Mouse (Mus musculus) frontal cortex, postnatal 10 days (tissue): ENCODE measurements around the gene Dpp4.

ENCODE experiments used
- DNase-seq, 2 experiments: peaks; one replicate each; pipeline ENCODE4 v3.0.0; 2022; ENCODE audit warnings: low spot score in 2 of 2, mixed read lengths in 1 of 2

The Dpp4 gene

DNA sequence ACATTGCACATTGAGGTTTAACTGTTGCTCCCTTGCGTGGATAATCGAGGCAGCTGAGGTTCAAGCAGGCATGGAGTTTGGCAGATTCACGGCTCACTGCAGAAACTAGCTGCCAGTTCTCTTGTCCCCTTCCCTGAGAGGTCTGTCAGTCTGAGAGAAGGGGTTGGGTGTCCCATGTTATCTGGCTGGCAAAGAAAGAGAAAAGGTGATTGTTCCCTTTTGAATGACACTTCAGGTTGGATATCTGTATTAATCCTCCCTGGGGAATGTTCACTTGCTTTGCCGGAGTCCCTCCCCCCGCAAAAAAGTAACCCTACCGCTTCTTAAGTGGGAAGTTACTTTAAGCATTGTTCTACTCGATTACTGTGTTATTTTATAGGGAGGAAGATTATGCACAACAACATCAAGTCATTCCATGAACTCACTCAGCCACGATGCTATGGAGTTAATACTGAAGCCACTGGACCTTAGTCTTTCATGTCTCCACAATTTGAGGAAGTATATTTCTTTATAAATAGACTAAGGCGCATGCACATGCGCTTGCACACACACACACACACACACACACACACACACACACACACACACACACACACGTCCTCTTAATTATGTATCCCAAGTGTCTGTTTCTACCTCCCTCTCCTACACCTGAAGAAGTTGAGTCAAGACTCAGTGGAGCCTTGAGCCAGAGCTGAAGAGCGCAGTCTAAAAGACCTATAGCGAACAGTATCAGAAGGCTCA lies at the start of gene Dpp4:
Dpp4 (minus strand) TSS at position 151 of the 741 bp plus-strand sequence.
- DNase-seq: no peak

DNA sequence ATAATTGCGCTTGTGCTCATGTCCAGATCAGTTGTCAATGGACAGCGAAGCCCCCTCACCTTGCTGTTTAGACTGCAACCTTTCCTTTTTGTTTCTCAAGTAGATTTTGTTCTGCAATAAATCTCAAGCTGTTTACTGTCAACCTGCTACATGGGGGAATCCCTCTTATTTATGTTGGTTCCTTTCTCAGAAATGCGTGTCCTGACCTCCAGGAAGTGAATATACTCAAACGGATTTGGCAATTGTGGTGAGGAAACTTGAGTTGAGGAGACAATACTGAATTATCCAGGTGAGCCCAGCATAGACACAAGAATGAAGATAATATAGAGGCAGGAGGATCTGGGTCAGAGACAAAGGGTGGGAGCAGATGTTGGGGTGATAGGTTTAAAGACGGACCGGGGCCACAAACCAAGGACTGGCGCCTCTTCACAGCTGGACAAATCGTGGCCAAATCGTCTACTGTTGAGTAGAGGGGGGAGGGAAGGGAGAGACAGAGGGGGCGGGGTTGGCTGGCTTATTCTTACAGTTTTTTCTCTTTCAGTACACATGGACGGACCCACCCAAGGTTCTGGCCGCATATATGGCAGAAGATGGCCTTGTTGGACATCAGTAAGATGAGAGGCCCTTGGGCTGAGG lies 48.9 kb upstream of the Dpp4 start:
- DNase-seq: no peak

DNA sequence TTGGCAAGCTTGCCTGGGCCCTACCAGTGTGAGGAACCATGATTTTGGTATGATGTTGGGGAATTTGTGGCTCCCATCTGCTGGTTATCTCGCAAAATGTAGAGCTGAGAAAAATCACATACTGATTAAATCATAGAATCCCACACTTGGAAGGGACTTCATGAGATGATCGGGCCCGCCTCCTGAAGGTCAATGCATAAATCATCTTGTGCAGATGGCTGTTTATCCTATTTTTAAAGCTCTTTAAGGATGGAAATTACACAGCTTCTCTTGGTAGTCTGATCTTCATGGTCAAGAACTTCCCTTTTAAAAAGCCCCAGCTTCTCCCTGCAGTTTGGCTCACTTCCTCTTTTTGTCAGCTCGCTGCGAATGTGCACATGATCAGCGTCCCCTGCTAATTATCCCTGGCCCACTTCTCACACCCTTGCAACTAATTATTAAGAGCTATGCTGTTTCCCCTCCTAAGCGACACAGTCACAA lies 48.2 kb upstream of the Dpp4 start:
- peak in 1 of 2 experiments; percentile 15 for DNase-seq

DNA sequence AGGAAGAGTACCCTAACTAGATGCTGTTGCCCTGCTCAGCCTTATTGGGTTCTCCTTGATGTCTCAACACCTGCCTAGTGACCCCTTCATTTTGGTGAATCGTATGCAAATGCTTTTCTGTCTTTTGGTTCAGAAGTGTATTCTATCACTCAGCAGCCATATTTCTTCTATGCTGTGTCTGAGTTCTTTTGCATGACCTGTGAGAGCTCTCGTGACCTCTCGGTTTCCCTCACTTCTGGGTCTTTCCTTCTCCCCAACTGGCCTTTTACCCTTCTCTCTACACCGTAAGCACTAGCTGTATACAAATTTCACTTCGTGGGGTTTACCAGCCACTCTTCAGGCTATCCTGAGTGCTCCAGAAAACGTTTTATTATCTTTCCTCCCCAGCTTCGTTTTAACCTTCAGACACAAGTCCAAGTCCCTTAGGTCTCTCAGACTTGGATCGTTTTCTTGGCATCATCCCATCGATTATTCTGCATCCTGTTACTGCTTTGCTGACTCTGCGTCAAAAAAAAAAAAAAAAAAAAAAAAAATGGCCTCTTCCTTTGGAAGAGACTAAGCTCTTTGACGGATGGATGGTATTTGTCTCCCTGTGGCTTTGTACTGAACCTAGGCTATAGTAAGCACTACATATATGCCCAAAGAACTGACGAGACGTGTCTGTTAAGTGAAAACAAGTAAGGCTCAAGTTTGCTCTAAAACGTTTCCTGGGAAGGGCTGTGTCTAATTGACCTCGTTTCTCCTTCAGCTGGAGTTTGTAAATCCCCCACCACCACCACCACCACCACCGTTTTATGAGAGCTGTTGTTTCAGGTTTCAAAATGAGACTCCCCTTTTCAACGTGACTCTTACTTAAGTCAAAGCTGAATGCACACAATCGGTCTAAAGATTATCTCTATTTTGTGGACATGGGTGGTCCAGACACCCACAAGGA lies 47.5 kb upstream of the Dpp4 start:
- no peak for DNase-seq

DNA sequence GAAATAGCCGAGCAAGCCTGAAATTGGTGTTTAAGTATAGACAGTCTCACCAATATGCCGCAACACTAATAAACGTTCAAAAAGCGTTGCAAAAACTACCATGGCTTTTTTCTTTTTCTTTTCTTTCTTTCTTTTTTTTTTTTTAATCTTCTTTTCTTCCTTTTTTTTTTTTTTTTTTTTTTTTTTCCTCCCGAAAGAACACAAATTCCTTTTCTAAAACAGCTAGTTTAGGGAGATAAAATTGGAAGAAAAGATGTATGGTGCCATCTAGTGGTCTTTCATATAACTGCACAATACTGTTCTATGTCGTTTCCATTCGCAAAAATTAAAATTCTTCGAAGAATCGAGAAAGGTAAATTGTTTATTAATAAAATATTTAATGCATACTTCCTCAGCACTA lies 46.0 kb upstream of the Dpp4 start:
- DNase-seq: no peak

DNA sequence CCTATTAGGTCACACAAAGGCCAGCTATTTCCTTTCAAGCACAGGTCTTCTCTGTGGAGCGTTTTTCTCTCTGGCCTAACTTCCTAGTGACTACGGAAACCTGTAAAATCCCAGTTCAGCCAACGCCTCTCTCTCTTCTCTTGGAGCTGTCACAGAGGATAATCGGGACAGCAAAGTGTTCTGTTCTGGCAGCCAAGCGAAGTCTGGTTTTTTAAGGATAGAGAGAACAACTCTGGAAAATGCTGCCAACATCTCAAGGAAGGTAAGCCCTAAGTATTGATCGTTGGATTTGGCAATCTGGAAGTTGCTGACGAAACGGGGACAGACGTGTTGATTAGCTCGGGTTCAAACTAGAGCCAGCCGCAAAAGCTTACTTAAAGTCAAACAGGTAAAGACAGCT lies 43.0 kb upstream of the Dpp4 start:
- no peak for DNase-seq

DNA sequence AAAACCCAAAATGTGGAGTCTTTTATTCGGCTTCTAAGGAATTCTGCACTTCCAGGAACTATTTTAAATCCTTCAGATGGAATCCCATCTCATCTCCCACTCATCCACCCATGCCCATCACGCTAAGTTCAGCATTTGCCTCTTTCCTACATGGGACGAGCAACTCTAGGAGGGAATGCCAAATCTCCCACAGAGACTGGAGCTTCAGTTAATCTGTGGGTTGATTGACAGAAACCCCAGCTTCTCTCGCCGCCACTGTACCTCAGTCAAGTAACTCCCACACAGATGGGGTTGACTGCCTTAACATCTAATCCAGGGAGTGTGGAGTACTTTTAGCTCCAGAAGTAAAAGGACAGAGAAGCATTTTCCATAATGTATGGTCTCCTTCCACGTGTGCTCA lies 42.0 kb upstream of the Dpp4 start:
- no peak for DNase-seq

DNA sequence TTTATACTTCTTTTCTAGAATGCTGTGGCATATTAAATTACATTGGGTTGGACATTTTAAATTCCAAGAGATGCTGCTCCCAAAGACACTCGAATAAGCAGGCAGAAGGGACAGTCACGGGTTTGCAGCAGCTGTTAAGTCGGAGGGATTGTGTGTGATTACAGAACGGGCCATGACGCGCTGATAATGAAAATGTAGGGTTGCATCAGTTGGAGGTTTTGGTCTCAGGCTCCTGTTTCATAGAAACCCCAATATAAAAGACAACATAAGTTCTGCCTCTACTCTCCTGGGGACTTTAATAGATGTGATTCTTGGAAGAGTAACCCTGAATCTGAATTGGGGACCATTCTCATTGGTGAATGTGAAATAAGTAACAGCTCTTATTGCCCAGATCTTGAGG lies 38.3 kb upstream of the Dpp4 start:
- DNase-seq: no peak

DNA sequence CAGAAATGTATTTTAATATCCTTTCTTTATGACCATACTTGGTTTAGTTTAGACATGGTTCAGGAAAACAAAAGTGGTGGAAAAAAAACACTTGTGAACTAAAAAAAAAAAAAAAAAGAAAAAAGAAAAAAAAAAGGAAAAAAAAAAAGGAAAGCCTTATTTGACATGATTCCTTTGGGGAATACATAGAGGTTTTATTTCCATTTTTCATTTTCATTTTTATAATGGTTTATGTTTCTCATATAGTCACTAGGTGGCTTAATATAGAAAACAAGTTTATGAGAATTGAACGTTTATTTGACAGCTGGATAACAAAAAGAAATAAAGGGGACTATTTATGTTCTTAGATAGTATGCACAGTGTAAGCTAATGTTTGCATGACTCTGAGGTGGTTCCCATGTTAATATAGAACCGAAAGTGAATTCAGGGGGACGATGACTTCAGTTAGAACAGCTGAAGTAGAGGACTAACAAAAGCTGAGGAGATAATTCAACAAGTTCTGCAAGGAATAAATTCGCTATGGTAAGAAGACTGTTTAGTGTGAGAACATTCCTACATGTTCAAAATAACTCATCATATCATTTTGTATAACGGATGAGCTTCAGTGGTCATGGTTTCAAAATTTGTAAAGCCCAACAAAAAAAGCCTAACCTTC lies 37.8 kb upstream of the Dpp4 start:
- no peak for DNase-seq

DNA sequence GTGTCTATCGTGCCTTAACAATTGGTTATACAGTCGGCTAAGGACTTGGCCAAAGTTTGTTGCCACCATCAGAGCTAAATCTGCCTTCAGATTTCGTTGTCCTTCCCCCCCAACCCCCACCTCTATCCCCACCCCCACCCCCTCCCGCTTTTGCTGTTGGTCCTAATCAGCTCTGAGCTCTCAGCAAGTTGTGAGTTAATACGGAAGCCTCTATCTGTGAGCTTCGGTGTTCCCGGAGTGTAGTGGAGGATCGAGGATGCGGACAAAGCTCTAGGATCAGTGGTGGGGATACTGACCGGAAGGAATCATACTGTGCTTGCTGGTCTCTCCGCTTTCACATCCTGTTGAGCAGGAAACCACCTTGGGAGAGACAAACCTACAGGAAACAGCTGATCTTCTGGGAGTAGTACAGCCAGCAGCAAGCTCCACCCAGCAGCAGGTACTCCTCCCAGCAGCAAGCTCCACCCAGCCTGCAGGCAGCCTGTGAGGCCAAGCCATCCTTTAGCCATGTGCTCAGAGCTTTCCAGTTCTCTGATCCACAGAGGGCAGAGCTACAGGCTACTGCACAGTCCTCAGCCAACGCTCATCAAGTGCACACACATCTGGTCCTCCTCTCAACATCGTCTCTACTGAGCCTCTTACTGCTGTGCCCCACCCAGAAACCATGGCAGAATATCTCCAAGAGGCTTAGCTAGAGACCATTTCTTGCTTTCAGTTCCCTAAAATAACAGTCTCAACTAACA lies 28.9 kb upstream of the Dpp4 start:
- no peak for DNase-seq

DNA sequence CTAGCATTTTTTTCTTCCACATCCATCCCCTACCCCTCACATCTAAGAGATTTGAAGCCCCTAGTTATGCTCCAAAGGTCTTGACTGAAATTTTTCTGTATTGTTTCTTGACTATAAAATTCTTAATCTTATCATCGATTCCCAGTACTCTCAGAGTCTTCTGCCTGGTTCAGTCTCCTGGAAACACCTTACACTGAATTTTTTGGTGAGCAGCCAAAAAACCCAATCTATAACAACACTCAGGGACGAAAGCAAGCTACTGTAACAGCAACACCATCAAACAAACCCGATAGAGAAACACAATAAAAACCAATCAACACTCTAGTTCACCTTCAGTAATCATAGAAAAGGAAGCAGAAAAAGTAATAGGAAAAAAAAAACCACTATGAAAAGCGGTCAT lies 28.1 kb upstream of the Dpp4 start:
- DNase-seq: no peak

DNA sequence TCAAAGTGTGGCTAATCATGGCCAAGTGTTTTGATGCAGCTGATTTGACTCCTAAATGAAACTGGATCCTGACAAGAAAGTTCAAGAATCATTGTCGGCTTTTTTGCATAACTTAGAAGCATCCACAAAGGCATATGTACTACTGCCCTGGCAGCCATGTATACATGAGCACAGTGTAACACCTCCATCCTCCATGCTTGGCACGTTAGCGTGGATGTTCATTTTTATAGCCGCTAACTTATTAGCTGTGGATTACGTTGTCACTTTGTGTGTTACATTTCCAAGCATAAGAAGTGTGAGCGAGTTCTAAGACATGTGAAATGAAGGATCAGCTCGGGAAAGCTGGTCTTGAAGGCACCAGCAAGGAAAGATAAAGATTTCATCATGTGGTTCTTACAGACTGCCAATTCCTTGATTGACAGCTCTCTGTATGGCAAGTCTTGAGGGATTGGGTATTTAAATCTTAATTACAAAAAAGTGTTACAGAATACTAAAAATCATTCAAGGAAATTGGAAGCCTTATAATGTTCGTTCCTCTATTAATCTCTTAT lies 19.3 kb upstream of the Dpp4 start:
- no peak for DNase-seq

DNA sequence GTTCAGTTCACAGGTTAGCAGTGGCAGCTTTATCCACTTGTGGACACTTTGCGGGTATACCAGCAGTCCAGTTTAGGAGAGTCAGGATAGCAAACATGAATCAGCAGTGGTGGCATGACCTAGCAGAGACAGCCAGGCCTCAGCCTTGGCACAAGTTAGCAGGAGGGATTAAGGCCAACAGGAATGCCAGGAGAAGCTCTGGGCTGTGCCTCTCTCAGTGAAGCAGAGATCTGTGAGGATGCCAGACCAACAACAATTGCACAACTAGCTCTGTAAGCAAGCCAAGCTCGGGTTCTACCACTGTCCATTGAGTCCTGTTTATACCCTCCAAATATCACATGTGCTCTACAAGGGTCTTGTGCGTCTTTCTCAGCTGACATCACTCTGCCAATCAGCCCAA lies 13.9 kb upstream of the Dpp4 start:
- no peak for DNase-seq

DNA sequence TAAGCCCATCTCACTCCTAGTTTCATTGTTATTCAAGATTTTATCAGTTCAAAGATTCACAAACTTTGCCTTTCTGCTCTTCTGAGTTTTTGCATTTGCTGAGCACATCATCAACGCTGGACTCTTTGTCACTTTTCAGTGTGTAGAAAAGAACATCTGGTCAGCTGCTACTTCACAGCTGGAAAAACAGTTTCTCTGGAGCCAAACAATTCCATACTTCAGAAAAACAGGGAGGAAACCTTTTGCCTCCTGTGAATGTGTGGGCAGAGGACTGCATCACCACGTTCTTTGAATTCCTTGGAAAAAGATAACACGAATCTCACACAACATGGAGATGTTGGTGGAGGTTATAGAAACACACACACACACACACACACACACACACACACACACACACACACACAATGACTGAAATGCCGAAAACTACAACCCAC lies 11.3 kb upstream of the Dpp4 start:
- DNase-seq: no peak

DNA sequence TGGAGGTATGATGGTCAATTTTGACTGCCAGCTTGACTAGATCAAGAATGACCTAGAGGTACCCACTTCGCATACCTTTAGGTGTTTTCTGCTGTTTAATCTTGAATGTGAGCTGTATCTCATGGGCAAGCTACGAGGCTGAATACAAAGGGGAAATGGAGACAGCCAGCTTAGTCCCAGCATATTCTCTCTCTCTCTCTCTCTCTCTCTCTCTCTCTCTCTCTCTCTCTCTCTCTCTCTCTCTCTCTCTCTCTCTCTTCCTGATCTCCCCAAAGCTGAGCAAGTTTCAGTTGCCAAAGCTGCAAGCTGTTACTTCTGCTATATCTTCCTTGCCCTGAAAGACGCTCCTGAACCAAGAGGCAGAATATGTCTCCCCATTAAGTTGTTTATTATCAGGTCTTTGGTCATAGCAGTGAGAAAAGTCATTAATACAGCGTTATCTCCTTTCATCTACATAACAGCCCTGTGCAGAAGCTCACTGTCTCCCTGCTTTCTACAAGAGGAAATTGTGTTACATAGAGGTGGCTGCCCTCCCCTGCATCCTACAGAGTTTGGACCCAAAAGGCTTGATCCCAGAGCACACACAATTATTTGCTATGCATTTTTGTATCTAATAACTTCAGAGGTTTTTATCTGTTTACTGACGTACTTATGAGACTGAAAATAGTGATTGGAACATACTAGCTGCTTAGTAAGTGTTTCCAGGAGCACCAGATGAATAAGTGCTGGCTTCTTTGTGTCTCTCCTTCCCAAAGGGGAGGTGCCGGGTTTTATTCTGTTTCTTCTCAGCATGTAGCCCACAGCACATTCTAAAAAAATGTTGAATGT lies 10.7 kb upstream of the Dpp4 start:
- no peak for DNase-seq

DNA sequence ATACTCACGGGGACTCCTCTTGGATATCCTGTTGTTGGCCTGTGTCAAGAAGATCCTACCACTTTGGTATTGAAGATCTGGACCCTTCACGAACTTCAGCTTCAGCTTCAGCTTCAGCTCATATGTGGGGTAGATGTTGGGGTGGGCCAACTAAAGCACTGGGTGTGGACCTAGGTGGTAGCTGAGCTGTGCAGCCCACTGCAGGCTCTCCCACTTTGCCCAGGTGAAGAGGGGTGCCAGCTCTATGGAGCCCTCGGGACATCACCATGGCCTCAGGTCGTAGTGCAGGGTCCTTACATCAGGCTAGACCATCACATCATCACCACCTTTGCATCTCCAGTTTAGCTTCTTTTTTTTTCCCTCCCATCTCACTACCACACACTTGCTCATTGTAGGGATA lies 9.2 kb upstream of the Dpp4 start:
- DNase-seq: no peak

DNA sequence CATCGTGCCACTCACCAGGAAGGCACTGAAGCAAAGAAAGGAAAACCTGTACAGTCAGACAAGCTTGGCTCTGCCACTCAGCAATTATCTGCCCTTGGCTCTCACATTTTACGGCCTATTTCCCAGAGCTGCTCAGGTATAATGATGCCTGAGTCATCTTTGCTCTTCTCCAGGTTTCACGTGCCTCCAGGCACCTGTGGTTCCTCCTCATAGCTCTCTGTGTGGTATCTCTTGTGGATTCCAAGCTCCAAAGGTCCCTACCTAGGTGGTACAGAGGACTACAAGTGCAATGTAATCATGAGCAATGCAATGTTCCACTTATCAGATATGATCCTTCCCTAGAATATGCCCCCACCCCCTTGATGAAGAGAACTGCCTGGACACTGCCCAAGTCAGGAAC lies 8.0 kb upstream of the Dpp4 start:
- DNase-seq: no peak

DNA sequence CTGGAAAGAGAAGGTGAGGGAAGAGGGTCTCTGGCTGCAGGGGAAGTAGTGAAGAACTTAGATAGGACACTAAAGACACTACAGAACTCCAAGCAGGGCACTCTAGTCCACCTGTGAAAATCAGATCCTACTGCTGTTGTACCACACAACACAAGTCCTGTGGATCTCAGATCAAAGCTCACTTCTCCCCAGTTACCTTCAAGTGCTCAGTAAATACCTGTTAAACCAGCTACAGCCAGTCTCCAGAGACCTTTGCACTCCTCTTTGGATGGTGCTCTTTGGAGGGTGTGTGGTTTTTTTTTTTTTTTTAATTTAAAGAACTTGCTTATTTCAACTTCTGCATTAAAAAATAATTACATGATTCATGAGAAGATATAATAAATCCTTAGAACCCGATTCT lies 5.2 kb upstream of the Dpp4 start:
- DNase-seq: no peak

DNA sequence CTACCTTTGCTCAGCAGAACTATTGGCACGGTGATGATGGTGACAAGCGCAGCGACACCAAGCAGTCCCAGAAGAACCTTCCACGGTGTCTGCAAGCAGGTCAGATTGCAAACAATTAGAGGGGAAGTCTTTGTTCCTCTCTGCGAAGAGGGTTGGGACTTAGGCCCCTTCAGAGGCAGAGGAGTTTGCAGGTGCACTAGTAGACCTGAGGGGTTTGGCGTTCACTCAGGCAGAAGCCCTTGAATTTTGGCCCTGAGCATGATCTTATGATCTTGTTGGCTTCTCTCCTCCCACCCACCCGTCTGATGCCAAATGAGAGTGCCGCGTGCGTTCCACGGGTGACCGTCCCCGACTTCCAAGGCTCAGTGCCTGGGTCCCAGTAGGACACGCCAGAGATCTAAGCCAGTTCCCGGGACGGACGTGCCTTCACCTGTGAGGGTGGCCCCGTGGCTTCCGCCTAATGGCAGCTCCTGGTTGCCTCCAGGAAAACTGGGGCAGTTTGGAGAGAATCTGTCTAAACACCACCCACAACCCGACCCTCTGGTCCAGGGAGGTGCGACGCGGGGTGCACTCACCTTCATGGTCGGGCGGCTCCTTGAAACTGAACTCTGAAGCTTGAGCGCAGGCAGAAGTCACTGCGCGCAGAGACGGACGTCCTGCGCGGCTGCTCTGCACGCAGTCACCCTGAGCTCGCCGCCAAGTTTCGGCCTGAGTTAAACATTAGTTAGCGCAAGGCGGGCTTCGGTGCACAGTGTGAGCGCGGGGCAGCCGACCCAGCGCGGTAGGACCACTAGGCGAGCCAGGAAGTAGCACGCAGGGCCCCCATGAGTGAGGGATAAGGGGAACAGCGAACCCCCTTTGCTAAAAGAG lies 585 bp downstream of the Dpp4 start:
- no peak for DNase-seq
